Mouse (Mus musculus) bone marrow macrophage, adult 2 months (primary cell): ENCODE results near the gene Reep3.

Experiments
- CTCF ChIP-seq: IDR thresholded peaks from 2 replicates; pipeline ENCODE4 v1.5.1; 2012; ENCODE audit warnings: low read depth, mild to moderate bottlenecking, low read length, moderate library complexity
- POLR2A ChIP-seq: IDR thresholded peaks from 2 replicates; pipeline ENCODE4 v1.6.1; 2012; ENCODE audit warnings: mild to moderate bottlenecking, low read depth, low read length, borderline replicate concordance

GRCm38 (mm10) chr10:67120180-67120579, 23.4 kb upstream of the Reep3 start:
- TF ChIP-seq CTCF (no peak), POLR2A (no peak)
